Mouse (Mus musculus) heart, embryonic 15.5 days (tissue): ENCODE data around the gene P3h2. TPM values are rescaled to one million over a fixed set of nuclear protein-coding genes. Genes with fewer than 3 reads are reported as not detected.

Experiments used
- ATAC-seq: fragments of 200-750 bp; cut with Nextera tagmentation; replicated peaks from 2 replicates; pipeline ENCODE4 v1.8.0; 2017; ENCODE audit warnings: low read depth, moderate TSS enrichment; ENCODE audit not compliant: insufficient number of reproducible peaks, insufficient read depth, low FRiP score
- H3K27ac ChIP-seq: fragments of 300-500 bp; sonication (generic); 2 replicates; pipeline ENCODE4 v1.5.1; 2015; ENCODE audit warnings: mild to moderate bottlenecking, inconsistent platforms
- H3K27me3 ChIP-seq: fragments of 300-500 bp; sonication (generic); 2 replicates; pipeline ENCODE4 v1.6.1; 2015; ENCODE audit warnings: inconsistent platforms
- H3K36me3 ChIP-seq: fragments of 300-500 bp; sonication (generic); 2 replicates; pipeline ENCODE4 v1.6.1; 2015; ENCODE audit warnings: mild to moderate bottlenecking, inconsistent platforms
- H3K4me1 ChIP-seq: fragments of 300-500 bp; sonication (generic); replicated peaks from 2 replicates; pipeline ENCODE4 v1.6.1; 2015; ENCODE audit warnings: inconsistent platforms
- H3K4me2 ChIP-seq: fragments of 300-500 bp; sonication (generic); 2 replicates; pipeline ENCODE4 v1.6.1; 2015; ENCODE audit warnings: inconsistent platforms, mild to moderate bottlenecking, moderate library complexity
- H3K4me3 ChIP-seq: fragments of 300-500 bp; sonication (generic); 2 replicates; pipeline ENCODE4 v1.5.1; 2015; ENCODE audit warnings: mild to moderate bottlenecking, inconsistent platforms
- H3K9ac ChIP-seq: fragments of 300-500 bp; sonication (generic); 2 replicates; pipeline ENCODE4 v1.6.1; 2015; ENCODE audit warnings: mild to moderate bottlenecking, inconsistent platforms
- H3K9me3 ChIP-seq: fragments of 300-500 bp; sonication (generic); replicated peaks from 2 replicates; pipeline ENCODE4 v1.6.1; 2016; ENCODE audit warnings: inconsistent platforms
- WGBS: fragments of 180-500 bp; shearing (Covaris S2); methylation state at CpG from one replicate; pipeline ENCODE4 v1.1.7; 2015; ENCODE audit warnings: mixed read lengths; 5-methylcytosine and 5-hydroxymethylcytosine counted together
- polyA plus RNA-seq: library from polyadenylated mRNA; unstranded; fragments of >200 nt; fragmentation: Nextera tagmentation; extraction: Ambion mirVana; gene quantifications from 2 replicates; pipeline ENCODE4 v1.2.1, GENCODE M21; 2015

The P3h2 gene
- polyA plus RNA-seq, 1 experiment from 2014 or later = 3.5 TPM

DNA sequence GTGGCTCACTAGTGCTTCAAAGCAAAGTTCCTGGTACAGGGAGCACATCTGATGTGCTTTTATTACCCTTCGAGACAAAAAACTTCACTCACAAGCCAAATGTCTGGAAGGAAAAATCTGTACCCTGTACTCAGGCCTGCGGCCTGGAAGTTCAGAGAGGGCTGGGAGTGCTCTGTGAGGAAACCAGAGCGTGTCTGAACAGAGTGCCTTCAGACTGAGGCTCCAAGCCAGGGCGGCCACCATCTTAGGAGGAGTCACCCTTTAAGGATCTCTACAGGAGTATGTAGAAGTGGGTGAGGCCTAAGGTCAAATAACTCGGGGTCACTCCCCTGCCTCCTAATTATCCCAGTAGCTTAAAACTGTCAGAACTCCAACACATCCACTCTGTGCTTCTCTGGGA is 152.2 kb downstream of the P3h2 start:
- H3K27ac ChIP-seq = no peak overlapping the region
- no peaks in the 10 kb centered on the region for H3K9me3 ChIP-seq
- no peaks in the 10 kb centered on the region for H3K36me3 ChIP-seq
- H3K4me3 ChIP-seq = no peak overlapping the region
- H3K27me3 ChIP-seq = 0 out of 2 replicates have a peak, but pooled peaks cover 4% of the 10 kb centered on the region
- no peak overlapping the region for H3K4me2 ChIP-seq
- no peak overlapping the region for H3K9ac ChIP-seq
- no peaks in the 10 kb centered on the region for H3K4me1 ChIP-seq
- ATAC-seq = no peak
- 76% methylated on average over 5 of the region's 5 CpGs for WGBS

DNA sequence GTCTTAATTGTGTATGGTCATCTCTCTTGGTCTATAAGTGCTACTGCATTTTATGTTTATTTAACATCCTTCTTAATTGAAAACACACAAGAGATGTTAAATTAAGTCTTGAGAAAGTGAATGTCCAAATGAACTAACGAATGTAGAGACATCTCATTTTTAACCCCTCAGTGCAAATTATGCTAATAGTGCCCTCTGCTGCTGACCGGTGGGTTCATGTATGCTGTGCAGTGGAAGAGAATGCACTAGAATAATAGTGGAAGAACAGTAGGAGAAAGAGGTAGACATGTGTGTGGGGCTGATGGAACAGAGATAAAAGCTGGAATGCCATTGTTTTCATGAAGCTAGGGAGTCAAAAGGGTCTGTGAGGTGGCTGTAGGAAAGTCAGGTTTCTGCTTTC is 153.6 kb downstream of the P3h2 start:
- WGBS = 56% methylated on average over 2 of the region's 2 CpGs
- H3K9ac ChIP-seq = no peak overlapping the region
- H3K4me3 ChIP-seq = no peak overlapping the region
- H3K27me3 ChIP-seq = 0 out of 2 replicates have a peak, but pooled peaks cover 6% of the 10 kb centered on the region
- H3K27ac ChIP-seq = no peak overlapping the region
- no peaks in the 10 kb centered on the region for H3K9me3 ChIP-seq
- no peaks in the 10 kb centered on the region for H3K36me3 ChIP-seq
- ATAC-seq = no peak
- no peaks in the 10 kb centered on the region for H3K4me1 ChIP-seq
- no peak overlapping the region for H3K4me2 ChIP-seq

DNA sequence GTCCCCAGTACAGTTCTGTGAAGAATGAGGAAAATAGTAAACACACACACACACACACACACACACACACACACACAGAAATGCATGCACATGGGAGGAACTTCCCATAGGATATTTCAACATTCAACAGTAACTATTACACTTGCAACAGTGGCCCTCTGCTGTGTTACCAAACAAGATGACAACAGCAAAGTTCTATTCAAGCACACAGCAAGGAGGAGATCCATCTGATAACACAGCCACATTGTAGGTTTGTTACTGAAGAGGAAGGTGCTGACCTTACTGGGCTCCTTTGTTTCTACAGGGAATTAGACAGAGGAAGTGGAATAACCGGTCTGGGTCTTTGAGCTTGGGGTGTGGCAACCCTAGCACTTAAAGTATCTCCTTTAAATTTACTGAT is 157.5 kb downstream of the P3h2 start:
- no peak overlapping the region for H3K4me2 ChIP-seq
- 0 out of 2 replicates have a peak, but pooled peaks cover 6% of the 10 kb centered on the region for H3K27me3 ChIP-seq
- H3K27ac ChIP-seq = no peak overlapping the region
- H3K4me3 ChIP-seq = no peak overlapping the region
- H3K36me3 ChIP-seq = no peaks in the 10 kb centered on the region
- H3K9ac ChIP-seq = no peak overlapping the region
- ATAC-seq = no peak
- peaks cover 10% of the 10 kb centered on the region for H3K4me1 ChIP-seq
- H3K9me3 ChIP-seq = no peaks in the 10 kb centered on the region
- WGBS = 64% methylated on average over 1 of the region's 1 CpGs

DNA sequence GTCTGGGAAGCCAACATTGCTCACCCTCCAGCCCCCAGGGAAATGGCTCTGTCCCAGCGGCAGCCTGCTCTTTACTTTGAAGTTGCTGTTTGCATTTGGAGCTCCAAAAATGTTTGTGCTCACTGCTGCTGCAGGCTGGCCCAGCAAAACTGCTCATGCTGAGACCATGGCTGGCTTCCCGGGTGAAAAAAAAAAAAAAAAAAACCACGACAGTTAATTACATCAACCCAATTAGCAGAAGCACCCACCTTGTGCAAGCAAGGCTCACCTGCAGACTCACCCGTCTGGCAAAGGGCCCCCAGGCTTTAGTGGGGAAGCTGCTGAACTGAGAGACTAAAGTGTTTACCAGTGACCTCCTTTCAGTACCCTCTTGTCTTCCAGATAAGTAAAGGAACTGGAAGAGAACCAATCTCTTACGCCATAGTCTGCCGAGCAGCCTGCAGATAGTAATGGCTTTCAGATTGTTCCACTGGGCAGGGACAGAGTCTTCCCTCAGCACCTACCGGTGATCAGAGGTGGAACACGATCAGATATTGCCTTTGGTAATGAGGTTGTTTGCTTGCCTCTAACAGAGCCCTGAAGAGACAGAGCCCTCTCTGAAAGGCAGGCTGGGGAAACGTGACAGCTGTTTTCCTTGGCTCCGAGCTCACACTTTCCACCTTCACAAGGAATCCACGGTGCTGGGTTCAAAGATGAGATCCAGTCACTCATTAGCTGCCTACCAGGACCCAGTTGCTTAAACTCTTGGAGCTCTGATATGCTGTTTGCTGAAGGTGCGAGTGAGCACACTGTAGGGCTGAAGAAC is 160.2 kb downstream of the P3h2 start:
- peak overlapping the region; percentile 2; the same call in 1 of the 2 replicates for H3K27ac ChIP-seq
- H3K4me1 ChIP-seq = peaks cover 20% of the 10 kb centered on the region
- 0 out of 2 replicates have a peak, but pooled peaks cover 6% of the 10 kb centered on the region for H3K27me3 ChIP-seq
- H3K9me3 ChIP-seq = no peaks in the 10 kb centered on the region
- WGBS = 19% methylated on average over 12 of the region's 12 CpGs
- no peak overlapping the region for H3K4me3 ChIP-seq
- H3K9ac ChIP-seq = no peak overlapping the region
- peak overlapping the region; percentile 38 for H3K4me2 ChIP-seq
- ATAC-seq = peak; percentile 35; the same call in 1 of the 2 replicates
- H3K36me3 ChIP-seq = no peaks in the 10 kb centered on the region

DNA sequence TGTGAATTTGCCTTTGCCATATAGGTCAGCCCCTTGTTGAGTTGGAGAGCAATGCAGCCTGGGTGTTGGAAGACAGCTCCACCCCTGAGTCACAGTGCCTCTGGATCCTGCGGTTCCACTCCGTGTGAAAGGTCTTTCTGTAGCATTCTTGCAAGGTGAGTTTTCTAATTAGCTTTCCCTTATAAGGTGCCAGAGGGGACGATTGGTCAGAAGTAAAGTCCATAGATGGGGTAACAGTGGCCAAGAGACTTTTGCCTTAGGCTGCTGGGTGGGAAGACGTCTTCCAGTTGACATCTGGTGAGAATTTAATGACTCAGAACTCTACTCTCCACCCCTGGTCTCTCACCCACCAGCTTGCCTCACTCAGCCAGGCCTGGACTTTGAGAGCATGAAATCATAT is 163.3 kb downstream of the P3h2 start:
- 68% methylated on average over 4 of the region's 4 CpGs for WGBS
- no peak for ATAC-seq

GRCm38 (mm10) chr16:25934181-25934580 is 171.4 kb downstream of the P3h2 start:
- WGBS = 69% methylated on average over 2 of the region's 2 CpGs
- Histone ChIP-seq H3K36me3 (no peaks in the 10 kb centered on the region), H3K27ac (no peak overlapping the region), H3K27me3 (no peaks in the 10 kb centered on the region), H3K4me3 (no peak overlapping the region), H3K4me1 (no peaks in the 10 kb centered on the region), H3K9me3 (no peaks in the 10 kb centered on the region), H3K9ac (no peak overlapping the region), H3K4me2 (no peak overlapping the region)
- no peak for ATAC-seq

More for the DNA sequence above, 163.3 kb downstream of the P3h2 start:
- H3K4me3 ChIP-seq = no peak overlapping the region
- no peak overlapping the region for H3K27ac ChIP-seq
- H3K4me2 ChIP-seq = no peak overlapping the region
- no peaks in the 10 kb centered on the region for H3K27me3 ChIP-seq
- H3K36me3 ChIP-seq = no peaks in the 10 kb centered on the region
- H3K9me3 ChIP-seq = no peaks in the 10 kb centered on the region
- H3K4me1 ChIP-seq = peaks cover 20% of the 10 kb centered on the region
- H3K9ac ChIP-seq = no peak overlapping the region

DNA sequence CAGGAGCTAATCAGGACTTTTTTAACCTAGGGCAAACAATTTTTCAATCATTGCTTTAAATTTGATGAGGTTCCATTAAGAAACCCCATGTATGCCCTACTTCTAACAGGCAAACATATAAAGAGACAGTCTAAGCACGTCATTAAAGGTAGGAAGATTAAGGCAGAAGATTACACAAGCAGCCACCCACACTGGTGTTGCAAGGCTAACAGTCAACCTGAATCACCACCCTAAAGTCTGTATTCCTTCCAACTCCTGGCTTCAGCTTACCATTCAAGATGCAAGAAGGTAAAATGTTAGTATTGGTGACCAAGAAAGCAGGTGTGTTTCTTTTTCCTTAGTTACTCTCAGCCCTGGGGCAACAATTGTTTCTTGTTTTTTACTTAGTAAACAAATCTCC is 193.4 kb downstream of the P3h2 start:
- H3K9me3 ChIP-seq = no peaks in the 10 kb centered on the region
- H3K4me1 ChIP-seq = no peaks in the 10 kb centered on the region
- H3K36me3 ChIP-seq = no peaks in the 10 kb centered on the region
- WGBS = 63% methylated on average over 1 of the region's 1 CpGs
- H3K27me3 ChIP-seq = no peaks in the 10 kb centered on the region
- H3K9ac ChIP-seq = no peak overlapping the region
- no peak overlapping the region for H3K4me2 ChIP-seq
- H3K27ac ChIP-seq = no peak overlapping the region
- no peak overlapping the region for H3K4me3 ChIP-seq
- ATAC-seq = no peak
